Mouse (Mus musculus) ES-E14 (cell line): ENCODE measurements at regions not wholly inside any gene's neighbourhood (a gene's known extent, or its start where the extent isn't known, plus 50 kb on each side); places are given as distances from the start of the nearest gene placed in this dataset.

Source experiments
- CHD2 ChIP-seq: IDR thresholded peaks from 2 replicates; pipeline ENCODE4 v1.6.1; 2014; ENCODE audit warnings: mild to moderate bottlenecking, low read depth, low read length, inconsistent platforms
- MAFK ChIP-seq: IDR thresholded peaks from 2 replicates; pipeline ENCODE4 v1.6.1; 2014; ENCODE audit warnings: mild to moderate bottlenecking, low read depth, low read length, inconsistent platforms; ENCODE audit not compliant: insufficient read depth
- ZNF384 ChIP-seq: IDR thresholded peaks from 2 replicates; pipeline ENCODE4 v1.6.1; 2012; ENCODE audit warnings: low read depth, low read length, inconsistent platforms

- TF ChIP-seq MAFK = no peak
- TF ChIP-seq ZNF384 = no peak
- TF ChIP-seq CHD2 = no peak
Measured at GRCm38 (mm10) chr2:75584975-75585374, 74.1 kb upstream of the Hnrnpa3 start.
